Mouse (Mus musculus) kidney, embryonic 14.5 days (tissue): ENCODE measurements around the gene Usp5. TPM values are rescaled to one million over a fixed set of nuclear protein-coding genes. Genes with fewer than 3 reads are reported as not detected.

Experiments
- ATAC-seq: fragments of 200-750 bp; cut with Nextera tagmentation; 2 replicates; pipeline ENCODE4 v1.8.0; 2017; ENCODE audit warnings: moderate number of reproducible peaks, mild to moderate bottlenecking, moderate TSS enrichment, moderate library complexity; ENCODE audit not compliant: low FRiP score, low TSS enrichment
- H3K27ac ChIP-seq: fragments of 300-500 bp; sonication (generic); 2 replicates; pipeline ENCODE4 v1.5.1; 2014; ENCODE audit warnings: low read depth, mild to moderate bottlenecking, low read length, moderate library complexity, mixed read lengths
- H3K27me3 ChIP-seq: fragments of 300-500 bp; sonication (generic); 2 replicates; pipeline ENCODE4 v1.6.1; 2014; ENCODE audit warnings: mild to moderate bottlenecking, low read length; ENCODE audit not compliant: control insufficient read depth, insufficient read depth
- H3K36me3 ChIP-seq: fragments of 300-500 bp; sonication (generic); 2 replicates; pipeline ENCODE4 v1.6.1; 2014; ENCODE audit warnings: low read length, mixed read lengths; ENCODE audit not compliant: control insufficient read depth, insufficient read depth
- H3K4me1 ChIP-seq: fragments of 300-500 bp; sonication (generic); 2 replicates; pipeline ENCODE4 v1.6.1; 2014; ENCODE audit warnings: low read length, mixed read lengths; ENCODE audit not compliant: control insufficient read depth, insufficient read depth
- H3K4me2 ChIP-seq: fragments of 300-500 bp; sonication (generic); replicated peaks from 2 replicates; pipeline ENCODE4 v1.6.1; 2014; ENCODE audit warnings: low read depth, mild to moderate bottlenecking, low read length
- H3K4me3 ChIP-seq: fragments of 300-500 bp; sonication (generic); 2 replicates; pipeline ENCODE4 v1.5.1; 2014; ENCODE audit warnings: mild to moderate bottlenecking, low read length
- H3K9ac ChIP-seq: fragments of 300-500 bp; sonication (generic); 2 replicates; pipeline ENCODE4 v1.6.1; 2014; ENCODE audit warnings: low read depth, mild to moderate bottlenecking, low read length, moderate library complexity
- H3K9me3 ChIP-seq: fragments of 300-500 bp; sonication (generic); 2 replicates; pipeline ENCODE4 v1.6.1; 2016; ENCODE audit warnings: low read length; ENCODE audit not compliant: control insufficient read depth
- WGBS: fragments of 180-500 bp; shearing (Covaris S2); extraction: QIAGEN DNeasy Blood & Tissue Kit; methylation state at CpG from one replicate; pipeline ENCODE4 v1.1.7; 2014; 5-methylcytosine and 5-hydroxymethylcytosine counted together
- polyA plus RNA-seq: library from polyadenylated mRNA; unstranded; fragments of >200 nt; fragmentation: Nextera tagmentation; extraction: Ambion mirVana; gene quantifications from 2 replicates; pipeline ENCODE4 v1.2.1, GENCODE M21; 2014

Usp5 gene
- polyA plus RNA-seq, 1 experiment from 2014 or later, result 139 TPM

DNA sequence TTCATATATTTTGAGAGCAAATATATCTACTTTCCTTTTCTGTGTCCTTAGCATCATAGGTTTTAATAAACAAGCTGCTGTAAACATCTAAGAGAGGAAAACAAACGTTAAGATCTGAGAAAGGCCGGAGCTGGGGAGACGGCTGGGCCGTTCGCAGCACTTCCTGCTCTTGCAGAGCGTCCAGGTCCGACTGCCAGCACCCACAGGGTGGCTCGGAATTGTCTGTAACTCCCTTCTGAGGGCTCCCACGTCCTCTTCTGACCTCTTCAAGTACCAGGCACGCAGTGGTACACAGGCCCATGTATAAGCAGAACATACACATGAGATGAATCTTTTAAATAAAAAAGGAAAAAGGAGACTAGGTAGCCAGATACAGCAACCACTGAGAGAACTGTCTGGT, 41.6 kb downstream of the Usp5 start:
- Histone ChIP-seq H3K9me3 (no peaks in the 10 kb centered on the region), H3K4me1 (no peaks in the 10 kb centered on the region), H3K27ac (no peak overlapping the region), H3K36me3 (no peaks in the 10 kb centered on the region), H3K4me3 (no peak overlapping the region), H3K9ac (no peak overlapping the region), H3K4me2 (no peak overlapping the region), H3K27me3 (no peaks in the 10 kb centered on the region)
- 80% methylated on average over 10 of the region's 10 CpGs for WGBS
- ATAC-seq, result no peak

DNA sequence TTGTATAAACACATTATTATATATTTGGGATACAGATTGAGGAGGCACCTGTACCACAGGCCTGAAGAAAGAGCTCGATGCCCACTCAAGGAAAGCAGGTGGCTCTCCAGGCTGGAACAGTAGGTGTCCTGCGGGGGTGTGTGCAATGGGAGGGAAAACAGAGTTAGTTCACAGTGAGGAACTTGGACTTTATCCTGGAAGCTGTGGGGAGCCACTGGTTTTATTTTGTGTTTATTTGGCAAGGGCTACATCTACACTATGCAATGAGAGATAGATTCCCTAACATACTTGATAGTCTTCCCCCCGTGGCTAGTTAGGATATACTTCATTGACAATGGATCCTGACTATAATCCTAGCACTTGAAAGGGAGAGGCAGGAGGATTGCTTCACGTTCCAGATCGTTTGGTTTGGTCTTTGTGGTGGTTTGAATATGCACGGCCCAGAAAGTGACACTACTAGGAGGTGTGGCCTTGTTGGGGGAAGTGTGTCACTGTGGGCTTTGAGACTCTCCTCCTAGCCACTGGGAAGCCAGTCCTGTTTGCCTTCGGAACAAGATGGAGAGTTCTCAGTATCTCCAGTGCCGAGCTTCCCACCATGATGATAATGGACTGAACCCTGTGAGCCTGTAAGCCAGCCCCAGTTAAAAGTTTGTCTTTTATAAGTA, 42.4 kb downstream of the Usp5 start:
- 45% methylated on average over 8 of the region's 8 CpGs for WGBS
- peak; percentile 50; the same call in 1 of the 2 replicates for ATAC-seq
- H3K9me3 ChIP-seq, result no peaks in the 10 kb centered on the region
- no peaks in the 10 kb centered on the region for H3K4me1 ChIP-seq
- H3K27ac ChIP-seq, result no peak overlapping the region
- H3K27me3 ChIP-seq, result no peaks in the 10 kb centered on the region
- no peak overlapping the region for H3K4me2 ChIP-seq
- no peak overlapping the region for H3K4me3 ChIP-seq
- H3K36me3 ChIP-seq, result no peaks in the 10 kb centered on the region
- no peak overlapping the region for H3K9ac ChIP-seq

DNA sequence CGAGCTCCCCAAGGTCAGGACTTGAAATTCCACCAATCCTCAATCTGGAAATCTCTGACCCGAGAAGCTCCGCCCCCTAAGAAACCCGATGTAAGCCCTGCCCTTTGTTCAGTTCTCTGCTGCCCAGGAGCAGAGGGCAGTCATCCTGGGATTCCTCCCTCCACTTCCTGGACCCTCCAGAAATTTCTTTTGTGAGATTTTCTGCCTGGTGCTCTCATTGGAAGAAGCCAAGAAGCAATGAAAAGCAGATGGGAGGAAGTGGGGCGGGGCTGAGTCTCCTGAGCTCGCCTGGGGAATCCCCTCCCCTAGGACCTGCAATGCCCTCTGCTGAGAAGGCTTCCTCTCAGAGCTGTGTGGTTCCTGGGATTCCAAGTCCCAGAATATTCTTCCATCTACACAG, 46.8 kb downstream of the Usp5 start:
- Histone ChIP-seq H3K27ac (no peak overlapping the region), H3K9ac (no peak overlapping the region), H3K4me2 (peak overlapping the region; percentile 18; the same call in 1 of the 2 replicates), H3K4me1 (peaks cover 8% of the 10 kb centered on the region; the same call in 1 of the 2 replicates), H3K4me3 (no peak overlapping the region), H3K36me3 (no peaks in the 10 kb centered on the region), H3K27me3 (peaks cover 6% of the 10 kb centered on the region; the same call in 1 of the 2 replicates), H3K9me3 (no peaks in the 10 kb centered on the region)
- WGBS, result 22% methylated on average over 6 of the region's 6 CpGs
- ATAC-seq, result no peak

DNA sequence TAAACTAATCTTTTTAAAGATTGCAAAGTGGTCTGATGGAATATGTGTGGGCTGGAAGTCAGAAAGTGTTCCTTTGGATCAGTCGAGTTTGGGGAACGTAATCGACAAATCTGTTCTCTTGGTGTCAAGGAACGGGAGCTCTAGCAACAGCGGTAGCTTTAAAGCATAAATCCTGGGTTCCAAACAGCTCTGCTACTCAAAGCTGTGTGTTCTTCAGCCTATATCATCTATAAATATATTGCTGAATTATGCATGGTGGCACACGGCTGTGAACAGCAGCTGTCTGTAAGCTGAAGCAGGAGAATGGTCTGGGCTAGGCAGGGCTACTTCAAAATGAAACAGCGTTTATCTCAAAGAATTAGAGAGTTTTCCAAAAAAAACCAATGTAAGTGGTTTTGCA, 48.4 kb downstream of the Usp5 start:
- WGBS, result 86% methylated on average over 7 of the region's 7 CpGs
- H3K27me3 ChIP-seq, result peaks cover 6% of the 10 kb centered on the region; the same call in 1 of the 2 replicates
- no peak overlapping the region for H3K9ac ChIP-seq
- no peaks in the 10 kb centered on the region for H3K9me3 ChIP-seq
- H3K36me3 ChIP-seq, result no peaks in the 10 kb centered on the region
- no peak for ATAC-seq
- no peak overlapping the region for H3K4me2 ChIP-seq
- H3K4me1 ChIP-seq, result peaks cover 8% of the 10 kb centered on the region; the same call in 1 of the 2 replicates
- H3K27ac ChIP-seq, result no peak overlapping the region
- H3K4me3 ChIP-seq, result no peak overlapping the region

DNA sequence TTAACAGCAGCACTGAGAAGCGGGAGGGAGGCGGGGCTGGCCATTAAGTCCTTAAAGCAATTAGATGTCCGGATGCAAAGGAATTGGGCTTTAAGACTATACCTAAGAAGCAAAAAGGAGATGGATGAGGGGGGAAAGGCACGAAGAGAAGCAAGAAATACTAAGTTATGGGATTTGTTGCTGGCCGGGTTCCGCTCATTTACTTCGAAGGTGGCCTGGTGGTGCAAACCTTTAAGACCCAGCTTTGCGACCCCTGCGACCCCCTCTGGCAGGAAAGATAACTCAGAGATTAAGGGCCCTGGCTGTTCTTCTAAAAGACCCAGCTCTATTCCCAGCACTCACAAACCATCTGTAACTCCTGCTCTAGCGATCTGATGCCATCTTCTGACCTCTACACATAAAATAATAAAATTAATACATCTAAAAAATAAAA, 49.3 kb downstream of the Usp5 start:
- H3K4me3 ChIP-seq, result peak overlapping the region; percentile 44
- WGBS, result 5% methylated on average over 10 of the region's 10 CpGs
- no peak overlapping the region for H3K27ac ChIP-seq
- no peaks in the 10 kb centered on the region for H3K36me3 ChIP-seq
- peak overlapping the region; percentile 63 for H3K4me2 ChIP-seq
- H3K9me3 ChIP-seq, result no peaks in the 10 kb centered on the region
- peaks cover 6% of the 10 kb centered on the region; the same call in 1 of the 2 replicates for H3K27me3 ChIP-seq
- peak overlapping the region; percentile 19 for H3K9ac ChIP-seq
- ATAC-seq, result no peak
- H3K4me1 ChIP-seq, result peaks cover 8% of the 10 kb centered on the region; the same call in 1 of the 2 replicates

DNA sequence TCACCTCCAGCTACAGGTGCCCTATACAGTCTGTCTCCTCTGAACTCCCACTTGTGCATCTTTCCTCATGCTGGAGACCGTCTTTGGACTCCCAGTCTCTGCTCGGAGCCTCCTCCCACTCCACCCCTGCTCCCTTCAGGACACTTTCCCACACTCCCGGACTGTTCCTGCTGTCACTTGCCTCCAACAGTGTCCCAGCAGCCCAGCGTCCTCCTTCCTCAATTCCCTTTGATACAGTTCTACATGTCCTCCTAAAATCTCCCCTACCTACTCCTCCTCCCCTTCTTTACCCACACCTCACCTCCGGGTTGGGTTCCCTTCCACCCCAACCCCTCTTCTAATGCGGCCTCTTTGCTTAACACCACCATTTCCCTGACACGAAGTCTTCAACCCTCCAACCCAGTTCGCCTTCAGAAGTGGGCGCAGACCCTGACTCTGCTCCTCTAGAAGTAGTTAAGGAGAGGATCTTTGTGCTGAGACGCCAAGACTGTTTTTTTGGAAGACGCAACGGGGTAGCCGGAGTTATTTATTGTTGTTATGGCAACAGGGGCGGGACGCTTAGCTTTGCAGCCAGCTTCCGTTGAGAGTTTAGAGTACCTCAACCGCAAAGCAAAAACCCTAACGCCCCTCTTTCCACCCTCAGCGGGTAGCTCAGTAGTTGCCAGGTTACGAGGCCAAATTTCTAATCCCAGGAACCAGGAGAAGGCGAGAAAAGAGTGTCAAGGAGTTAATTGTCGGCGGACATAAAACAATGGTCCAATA, 49.9 kb downstream of the Usp5 start, which contains the start of gene Lrrc23:
Gene Lrrc23, minus strand, starts transcription at position 506 of the 762 bp plus-strand sequence.
- H3K9ac ChIP-seq, result peak within 1 kb of the TSS; percentile 19

DNA sequence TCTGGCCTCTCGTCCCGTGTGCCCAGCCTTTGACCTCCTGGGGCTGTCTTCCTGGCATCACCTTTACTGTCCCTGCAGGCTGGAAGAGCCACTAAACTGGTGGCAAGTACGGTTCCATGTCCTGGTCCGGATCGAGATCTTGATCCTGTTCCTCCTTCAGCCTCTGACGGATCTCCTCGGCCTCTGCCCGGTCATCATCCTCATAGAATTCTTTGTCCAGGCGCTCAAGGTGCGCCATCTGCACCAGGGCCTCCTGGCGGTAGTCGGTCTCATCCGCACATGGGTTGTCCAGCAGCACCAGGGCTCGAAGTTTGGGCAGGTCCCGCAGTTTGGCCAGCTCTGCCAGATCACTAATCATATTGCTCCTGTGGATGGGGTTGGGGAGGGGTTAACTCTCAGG, 58.8 kb downstream of the Usp5 start:
- Histone ChIP-seq H3K27ac (no peak overlapping the region), H3K27me3 (no peaks in the 10 kb centered on the region)
- 81% methylated on average over 15 of the region's 15 CpGs for WGBS

More for the DNA sequence above, 49.9 kb downstream of the Usp5 start, which contains the start of gene Lrrc23:
- WGBS, result 3% methylated on average over 23 of the region's 23 CpGs
- Histone ChIP-seq H3K36me3 (no peaks in the 10 kb centered on the region), H3K27me3 (peaks cover 6% of the 10 kb centered on the region; the same call in 1 of the 2 replicates), H3K9me3 (no peaks in the 10 kb centered on the region), H3K4me3 (peak within 1 kb of the TSS; percentile 44), H3K4me1 (peaks cover 8% of the 10 kb centered on the region; the same call in 1 of the 2 replicates), H3K4me2 (peak within 1 kb of the TSS; percentile 63), H3K27ac (no peak within 1 kb of the TSS)
- peak; percentile 45; the same call in 1 of the 2 replicates for ATAC-seq

DNA sequence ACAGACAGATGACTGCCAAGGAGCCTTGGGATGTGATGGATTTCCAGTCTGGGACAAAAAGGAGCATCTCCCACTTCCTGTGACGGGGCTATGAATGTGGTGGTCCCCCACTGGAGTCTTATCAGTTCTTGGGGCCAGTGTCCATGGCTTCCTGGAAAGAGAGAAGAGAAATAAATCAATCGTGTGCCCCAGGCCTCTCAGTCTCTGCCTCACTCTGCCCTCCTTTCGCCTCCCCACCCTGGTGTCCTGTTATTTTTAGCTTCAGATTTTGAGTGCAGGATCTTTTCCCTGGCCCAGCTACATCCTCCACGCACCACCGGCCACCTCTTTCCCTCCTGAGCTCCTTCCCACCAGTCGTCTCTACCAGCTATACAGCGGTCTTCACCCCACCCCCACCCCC, 59.3 kb downstream of the Usp5 start:
- H3K9ac ChIP-seq, result peak overlapping the region; percentile 58; the same call in 1 of the 2 replicates

More for the DNA sequence above, 58.8 kb downstream of the Usp5 start:
- H3K36me3 ChIP-seq, result no peaks in the 10 kb centered on the region
- H3K4me3 ChIP-seq, result no peak overlapping the region
- H3K4me2 ChIP-seq, result no peak overlapping the region
- ATAC-seq, result no peak
- peaks cover 26% of the 10 kb centered on the region for H3K4me1 ChIP-seq
- H3K9me3 ChIP-seq, result no peaks in the 10 kb centered on the region
- no peak overlapping the region for H3K9ac ChIP-seq

More for the DNA sequence above, 59.3 kb downstream of the Usp5 start:
- no peak overlapping the region for H3K27ac ChIP-seq
- ATAC-seq, result no peak
- no peaks in the 10 kb centered on the region for H3K27me3 ChIP-seq
- peaks cover 26% of the 10 kb centered on the region for H3K4me1 ChIP-seq
- WGBS, result 34% methylated on average over 7 of the region's 7 CpGs
- no peaks in the 10 kb centered on the region for H3K9me3 ChIP-seq
- H3K4me3 ChIP-seq, result peak overlapping the region; percentile 50
- peak overlapping the region; percentile 94 for H3K4me2 ChIP-seq
- no peaks in the 10 kb centered on the region for H3K36me3 ChIP-seq
